Comparison of ENCODE assay signal across 8 mouse cellular contexts in the genomic region with DNA sequence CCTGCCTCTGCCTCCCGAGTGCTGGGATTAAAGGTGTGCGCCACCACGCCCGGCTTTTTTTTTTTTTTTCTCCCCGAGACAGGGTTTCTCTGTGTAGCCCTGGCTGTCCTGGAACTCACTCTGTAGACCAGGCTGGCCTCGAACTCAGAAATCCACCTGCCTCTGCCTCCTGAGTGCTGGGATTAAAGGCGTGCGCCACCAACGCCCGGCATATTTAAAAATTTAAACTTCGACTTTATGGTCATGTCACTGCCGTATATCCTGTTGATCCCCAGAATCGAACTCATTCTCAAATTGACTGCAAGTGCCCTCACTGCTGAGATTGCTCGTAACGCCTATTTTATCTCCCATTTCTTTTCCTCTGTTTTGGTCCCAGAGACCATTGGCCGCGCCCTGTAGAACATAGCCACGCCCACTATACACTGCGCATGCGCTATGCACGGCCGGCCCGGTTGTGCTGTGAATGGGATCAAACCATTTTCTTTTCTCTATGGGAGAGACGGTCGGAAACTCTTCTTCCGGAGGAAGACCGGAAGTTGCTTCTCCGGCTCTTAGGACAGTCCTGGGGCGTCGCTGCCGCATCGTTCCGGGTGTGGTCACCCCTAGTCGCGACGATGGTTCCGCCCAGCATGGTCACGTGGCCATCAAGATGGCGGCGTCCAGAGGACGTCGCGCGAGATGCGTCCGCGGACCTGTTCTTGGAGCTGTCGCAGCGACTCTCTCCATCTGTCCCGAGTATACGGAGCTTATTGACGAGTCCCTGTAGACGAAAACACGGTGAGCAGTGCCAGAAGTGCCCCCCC. TPM values are rescaled to one million over a fixed set of nuclear protein-coding genes. Genes with fewer than 3 reads are reported as not detected.
DNase-seq lines count a peak whose midpoint lies in the region; ATAC-seq and TF ChIP-seq lines count a peak whose summit lies in the region.

Gene Dohh, plus strand, starts transcription at position 627 of the 803 bp plus-strand sequence.
Gene Gm48551, plus strand, starts transcription at position 665 of the 803 bp plus-strand sequence.

- ATAC-seq in kidney, embryonic 14.5 days (ENCODE audit: low FRiP score, low TSS enrichment), result peak; percentile 93
- peak; percentile 93 for ATAC-seq in limb, embryonic 15.5 days (ENCODE audit: insufficient number of reproducible peaks, low FRiP score, low TSS enrichment, low read depth)

- peak; percentile 77; the same call in 1 of the 2 replicates for TF ChIP-seq POLR2A in bone marrow macrophage, adult 2 months (IDR thresholded peaks at IDR 0.05; ENCODE audit: borderline replicate concordance, low read depth, low read length)
- TF ChIP-seq POLR2A in embryonic fibroblast, embryonic 13.5 days (IDR thresholded peaks at IDR 0.05; ENCODE audit: low read depth, low read length), result peak; percentile 88

- H3K4me2 ChIP-seq in kidney, embryonic 14.5 days (replicated peaks; ENCODE audit: low read depth, low read length), result peak within 1 kb of the TSS; percentile 69
- H3K4me2 ChIP-seq in limb, embryonic 15.5 days, result peak within 1 kb of the TSS; percentile 63

- no peak for TF ChIP-seq CTCF in bone marrow macrophage, adult 2 months (IDR thresholded peaks at IDR 0.05; ENCODE audit: low read depth, low read length)
- no peak for TF ChIP-seq CTCF in embryonic fibroblast, embryonic 13.5 days (IDR thresholded peaks at IDR 0.05; ENCODE audit: borderline replicate concordance, insufficient read depth, low read length)

- H3K9ac ChIP-seq in kidney, embryonic 14.5 days (ENCODE audit: low read depth, low read length), result peak within 1 kb of the TSS; percentile 83
- H3K9ac ChIP-seq in limb, embryonic 15.5 days, result peak within 1 kb of the TSS; percentile 77

- DNase-seq in A20 (ENCODE audit: low read depth, low spot score), result peak; percentile 98
- peak; percentile 99 to 100 for DNase-seq in heart, adult 9 months (ENCODE audit: low spot score in 2 of 2)
- DNase-seq in monocyte, adult 2 months (ENCODE audit: low read depth in 1 of 2, low spot score in 2 of 2), result peak; percentile 96 to 97
- peak; percentile 97 to 98 for DNase-seq in spleen, postnatal 36 days (ENCODE audit: low spot score in 2 of 2)

- H3K4me1 ChIP-seq in bone marrow macrophage, adult 2 months (ENCODE audit: control insufficient read depth, insufficient read depth, low read length), result peaks cover 27% of the 10 kb centered on the region
- peaks cover 2% of the 10 kb centered on the region; the same call in 1 of the 2 replicates for H3K4me1 ChIP-seq in embryonic fibroblast, embryonic 13.5 days (ENCODE audit: control insufficient read depth, insufficient read depth, low read length)
- peaks cover 9% of the 10 kb centered on the region for H3K4me1 ChIP-seq in kidney, embryonic 14.5 days (ENCODE audit: control insufficient read depth, insufficient read depth, low read length)
- H3K4me1 ChIP-seq in limb, embryonic 15.5 days, result peaks cover 20% of the 10 kb centered on the region

- H3K4me3 ChIP-seq in bone marrow macrophage, adult 2 months (ENCODE audit: insufficient read depth, low read length), result peak within 1 kb of the TSS; percentile 92
- peak within 1 kb of the TSS; percentile 82 for H3K4me3 ChIP-seq in embryonic fibroblast, embryonic 13.5 days (ENCODE audit: insufficient read depth, low read length)
- H3K4me3 ChIP-seq in kidney, embryonic 14.5 days (ENCODE audit: low read length), result peak within 1 kb of the TSS; percentile 98
- peak within 1 kb of the TSS; percentile 76 for H3K4me3 ChIP-seq in limb, embryonic 15.5 days

- no peaks in the 10 kb centered on the region for H3K9me3 ChIP-seq in kidney, embryonic 14.5 days (ENCODE audit: control insufficient read depth, low read length)
- no peaks in the 10 kb centered on the region for H3K9me3 ChIP-seq in limb, embryonic 15.5 days

- peak within 1 kb of the TSS; percentile 82 for H3K27ac ChIP-seq in bone marrow macrophage, adult 2 months (ENCODE audit: insufficient read depth, low read depth, low read length)
- H3K27ac ChIP-seq in embryonic fibroblast, embryonic 13.5 days (ENCODE audit: insufficient read depth, low read length), result peak within 1 kb of the TSS; percentile 35
- H3K27ac ChIP-seq in kidney, embryonic 14.5 days (ENCODE audit: low read depth, low read length), result peak within 1 kb of the TSS; percentile 82
- peak within 1 kb of the TSS; percentile 87 for H3K27ac ChIP-seq in limb, embryonic 15.5 days

- no peaks in the 10 kb centered on the region for H3K27me3 ChIP-seq in kidney, embryonic 14.5 days (ENCODE audit: control insufficient read depth, insufficient read depth, low read length)
- H3K27me3 ChIP-seq in limb, embryonic 15.5 days, result no peaks in the 10 kb centered on the region

- 4% methylated on average over 52 of the region's 54 CpGs for WGBS in kidney, embryonic 14.5 days
- 8% methylated on average over 54 of the region's 54 CpGs for WGBS in limb, embryonic 15.5 days

- H3K36me3 ChIP-seq in kidney, embryonic 14.5 days (ENCODE audit: control insufficient read depth, insufficient read depth, low read length), result peaks cover 30% of the 10 kb centered on the region
- H3K36me3 ChIP-seq in limb, embryonic 15.5 days, result peaks cover 33% of the 10 kb centered on the region

RNA-seq across cellular contexts. Expression of gene Dohh, which starts in this region (rescaled TPM):
- 23.1 and 29.5 TPM in 2 replicates for polyA plus RNA-seq in bone marrow macrophage, adult 2 months (2012; ENCODE audit: insufficient read depth, insufficient read length, missing spikeins)
- polyA plus RNA-seq in embryonic fibroblast, embryonic 13.5 days (2011; ENCODE audit: insufficient read length, low read depth, missing spikeins), result 37.7 and 50.1 TPM in 2 replicates
- polyA plus RNA-seq in kidney, embryonic 14.5 days (2014; fragmentation: Nextera tagmentation; extraction: Ambion mirVana), result 59.2 and 73.9 TPM in 2 replicates
- polyA plus RNA-seq in limb, embryonic 15.5 days (2015; fragmentation: Nextera tagmentation; extraction: Ambion mirVana), result 79.8 and 88.7 TPM in 2 replicates

RNA-seq across cellular contexts. Expression of gene Gm48551, which starts in this region (rescaled TPM):
- polyA plus RNA-seq in bone marrow macrophage, adult 2 months (2012; ENCODE audit: insufficient read depth, insufficient read length, missing spikeins), result 0.75 and 2.2 TPM in 2 replicates
- 1.4 TPM in 1 of 2 replicates, not detected in the other for polyA plus RNA-seq in embryonic fibroblast, embryonic 13.5 days (2011; ENCODE audit: insufficient read length, low read depth, missing spikeins)
- polyA plus RNA-seq in kidney, embryonic 14.5 days (2014; fragmentation: Nextera tagmentation; extraction: Ambion mirVana), result 3.5 and 3.8 TPM in 2 replicates
- polyA plus RNA-seq in limb, embryonic 15.5 days (2015; fragmentation: Nextera tagmentation; extraction: Ambion mirVana), result 2.1 and 3.1 TPM in 2 replicates

Comparison
In these comparisons a context has a peak if more than half of its experiments do, and no peak if none do; other contexts are left out.
1. Peak in every context shown above with its lines: DNase-seq, ATAC-seq, H3K4me3 ChIP-seq and H3K27ac ChIP-seq.
2. H3K27ac ChIP-seq: peak in every context shown above with its lines; median percentile 87 in limb, embryonic 15.5 days; 82 in bone marrow macrophage, adult 2 months; 82 in kidney, embryonic 14.5 days; 35 in embryonic fibroblast, embryonic 13.5 days.